Mouse (Mus musculus) liver, embryonic 16.5 days (tissue): ENCODE results near the gene Rasgrp2. TPM values are rescaled to one million over a fixed set of nuclear protein-coding genes. Genes with fewer than 3 reads are reported as not detected.

Experiments
- ATAC-seq: fragments of 200-750 bp; cut with Nextera tagmentation; 2 replicates; pipeline ENCODE4 v1.8.0; 2017; ENCODE audit warnings: low read depth, mild to moderate bottlenecking, moderate number of reproducible peaks, moderate library complexity
- H3K27ac ChIP-seq: fragments of 300-500 bp; sonication (generic); 2 replicates; pipeline ENCODE4 v1.5.1; 2014; ENCODE audit warnings: mild to moderate bottlenecking, low read length
- H3K27me3 ChIP-seq: fragments of 300-500 bp; sonication (generic); 2 replicates; pipeline ENCODE4 v1.6.1; 2014; ENCODE audit warnings: low read depth, low read length, mixed read lengths; ENCODE audit not compliant: control insufficient read depth, insufficient read depth
- H3K36me3 ChIP-seq: fragments of 300-500 bp; sonication (generic); 2 replicates; pipeline ENCODE4 v1.6.1; 2014; ENCODE audit warnings: mild to moderate bottlenecking; ENCODE audit not compliant: control insufficient read depth, insufficient read depth
- H3K4me1 ChIP-seq: fragments of 300-500 bp; sonication (generic); 2 replicates; pipeline ENCODE4 v1.6.1; 2014; ENCODE audit warnings: low read depth, low read length, mixed read lengths; ENCODE audit not compliant: control insufficient read depth
- H3K4me2 ChIP-seq: fragments of 300-500 bp; sonication (generic); 2 replicates; pipeline ENCODE4 v1.6.1; 2014; ENCODE audit warnings: low read depth, low read length, mixed read lengths
- H3K4me3 ChIP-seq: fragments of 300-500 bp; sonication (generic); 2 replicates; pipeline ENCODE4 v1.5.1; 2014; ENCODE audit warnings: low read depth, mild to moderate bottlenecking, low read length
- H3K9ac ChIP-seq: fragments of 300-500 bp; sonication (generic); 2 replicates; pipeline ENCODE4 v1.6.1; 2014; ENCODE audit warnings: low read depth, low read length
- H3K9me3 ChIP-seq: fragments of 300-500 bp; sonication (generic); replicated peaks from 2 replicates; pipeline ENCODE4 v1.6.1; 2016; ENCODE audit warnings: low read length; ENCODE audit not compliant: control insufficient read depth
- WGBS: fragments of 180-500 bp; shearing (Covaris S2); extraction: QIAGEN DNeasy Blood & Tissue Kit; methylation state at CpG from one replicate; pipeline ENCODE4 v1.1.7; 2014; ENCODE audit not compliant: insufficient replicate concordance; 5-methylcytosine and 5-hydroxymethylcytosine counted together
- polyA plus RNA-seq: library from polyadenylated mRNA; unstranded; fragments of >200 nt; fragmentation: Nextera tagmentation; extraction: Ambion mirVana; gene quantifications from 2 replicates; pipeline ENCODE4 v1.2.1, GENCODE M21; 2015

Gene Rasgrp2
- polyA plus RNA-seq, 1 experiment from 2014 or later = 81.7 TPM

DNA sequence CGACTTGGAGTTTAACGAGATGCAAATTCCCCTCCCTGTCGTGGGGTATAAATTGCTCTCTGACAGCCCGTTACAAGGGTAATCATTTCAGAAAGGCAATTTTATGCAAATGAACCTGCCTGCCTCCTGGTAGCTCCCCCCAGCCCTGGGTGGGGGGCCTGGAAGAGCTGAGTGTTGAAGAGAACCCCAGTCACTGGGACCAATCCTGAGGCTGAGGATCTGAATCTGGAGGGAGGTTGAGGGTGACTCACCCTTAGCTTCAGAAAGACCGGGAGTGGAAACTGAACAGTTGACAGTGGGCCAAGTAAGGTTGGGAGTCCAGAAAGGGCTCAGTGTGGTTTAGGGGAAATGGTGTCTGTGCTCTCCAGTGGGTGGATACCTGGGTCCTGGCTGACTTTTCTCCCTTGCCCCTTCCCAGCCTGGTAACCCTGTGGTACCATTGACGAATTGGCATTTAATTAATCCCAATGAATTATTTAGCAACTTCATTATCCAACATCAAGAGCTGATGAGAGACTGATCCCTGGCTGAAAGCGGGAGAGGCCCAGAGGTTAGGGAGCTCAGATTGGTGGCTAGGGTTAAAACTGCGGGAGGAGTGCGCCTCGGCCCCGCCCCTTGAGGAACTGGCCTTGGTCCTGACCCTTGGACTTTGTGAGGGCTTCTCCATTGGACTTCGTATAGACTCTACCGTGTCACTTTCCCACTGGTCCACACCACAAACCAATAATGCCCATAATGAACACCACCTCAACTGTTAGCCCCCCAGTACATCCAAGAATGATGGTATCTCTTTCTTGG is 27.8 kb downstream of the Rasgrp2 start:
- H3K4me1 ChIP-seq = peaks cover 4% of the 10 kb centered on the region
- no peak overlapping the region for H3K27ac ChIP-seq
- no peaks in the 10 kb centered on the region for H3K9me3 ChIP-seq
- H3K4me3 ChIP-seq = no peak overlapping the region
- no peak overlapping the region for H3K4me2 ChIP-seq
- WGBS = 19% methylated on average over 13 of the region's 13 CpGs
- H3K27me3 ChIP-seq = peaks cover 71% of the 10 kb centered on the region
- H3K9ac ChIP-seq = no peak overlapping the region
- no peak for ATAC-seq
- no peaks in the 10 kb centered on the region for H3K36me3 ChIP-seq

DNA sequence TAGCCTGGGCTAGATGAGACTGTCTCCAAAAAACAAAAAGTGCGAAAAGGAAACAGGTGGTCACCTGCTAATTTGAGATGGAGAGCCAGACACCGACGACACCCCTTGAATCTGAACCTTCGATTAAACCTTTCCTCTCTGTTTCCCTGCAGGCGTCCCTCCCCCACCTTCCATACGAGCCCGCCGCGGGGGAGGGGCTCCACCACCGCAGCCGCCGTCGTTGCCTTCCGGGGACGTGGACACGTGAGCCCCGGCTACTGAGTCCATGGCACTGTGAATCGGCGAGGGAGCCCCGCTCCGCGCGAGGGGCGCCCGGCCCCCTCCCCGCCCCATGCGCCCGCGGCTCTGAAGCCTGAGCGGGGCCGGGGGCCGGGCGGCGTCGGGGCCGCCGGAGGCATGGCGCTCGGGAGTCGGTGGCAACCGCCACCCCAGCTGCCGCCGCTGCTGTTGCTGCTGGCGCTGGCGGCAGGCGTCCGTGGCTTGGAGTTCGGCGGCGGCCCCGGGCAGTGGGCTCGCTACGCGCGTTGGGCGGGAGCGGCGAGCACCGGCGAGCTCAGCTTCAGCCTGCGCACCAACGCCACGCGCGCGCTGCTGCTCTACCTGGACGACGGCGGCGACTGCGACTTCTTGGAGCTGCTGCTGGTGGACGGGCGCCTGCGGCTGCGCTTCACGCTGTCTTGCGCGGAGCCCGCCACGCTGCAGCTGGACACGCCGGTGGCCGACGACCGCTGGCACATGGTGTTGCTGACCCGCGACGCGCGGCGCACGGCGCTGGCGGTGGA is 28.7 kb downstream of the Rasgrp2 start:
- Histone ChIP-seq H3K27me3 (peaks cover 69% of the 10 kb centered on the region), H3K9me3 (no peaks in the 10 kb centered on the region), H3K27ac (no peak overlapping the region), H3K4me3 (peak overlapping the region; percentile 17; the same call in 1 of the 2 replicates), H3K4me1 (peaks cover 4% of the 10 kb centered on the region), H3K9ac (no peak overlapping the region), H3K36me3 (no peaks in the 10 kb centered on the region), H3K4me2 (peak overlapping the region; percentile 36)
- ATAC-seq = peak; percentile 24; the same call in 1 of the 2 replicates
- 1% methylated on average over 84 of the region's 94 CpGs for WGBS

- Histone ChIP-seq H3K9me3 (no peaks in the 10 kb centered on the region), H3K4me1 (peaks cover 4% of the 10 kb centered on the region), H3K27ac (no peak overlapping the region), H3K36me3 (no peaks in the 10 kb centered on the region), H3K9ac (no peak overlapping the region), H3K4me3 (peak overlapping the region; percentile 8; the same call in 1 of the 2 replicates), H3K4me2 (peak overlapping the region; percentile 8; the same call in 1 of the 2 replicates), H3K27me3 (peaks cover 66% of the 10 kb centered on the region)
- under 1% methylated on average over 60 of the region's 60 CpGs for WGBS
- no peak for ATAC-seq
These were observed 29.5 kb downstream of the Rasgrp2 start for GRCm38 (mm10) chr19:6428501-6429200.

GRCm38 (mm10) chr19:6443016-6443415 is 43.9 kb downstream of the Rasgrp2 start:
- WGBS = 62% methylated on average over 10 of the region's 10 CpGs
- H3K27ac ChIP-seq = no peak overlapping the region
- no peaks in the 10 kb centered on the region; the same call in 1 of the 2 replicates for H3K4me1 ChIP-seq
- H3K4me3 ChIP-seq = no peak overlapping the region
- no peaks in the 10 kb centered on the region for H3K36me3 ChIP-seq
- no peak for ATAC-seq
- H3K27me3 ChIP-seq = peaks cover 10% of the 10 kb centered on the region
- no peaks in the 10 kb centered on the region for H3K9me3 ChIP-seq
- H3K9ac ChIP-seq = no peak overlapping the region
- no peak overlapping the region for H3K4me2 ChIP-seq

DNA sequence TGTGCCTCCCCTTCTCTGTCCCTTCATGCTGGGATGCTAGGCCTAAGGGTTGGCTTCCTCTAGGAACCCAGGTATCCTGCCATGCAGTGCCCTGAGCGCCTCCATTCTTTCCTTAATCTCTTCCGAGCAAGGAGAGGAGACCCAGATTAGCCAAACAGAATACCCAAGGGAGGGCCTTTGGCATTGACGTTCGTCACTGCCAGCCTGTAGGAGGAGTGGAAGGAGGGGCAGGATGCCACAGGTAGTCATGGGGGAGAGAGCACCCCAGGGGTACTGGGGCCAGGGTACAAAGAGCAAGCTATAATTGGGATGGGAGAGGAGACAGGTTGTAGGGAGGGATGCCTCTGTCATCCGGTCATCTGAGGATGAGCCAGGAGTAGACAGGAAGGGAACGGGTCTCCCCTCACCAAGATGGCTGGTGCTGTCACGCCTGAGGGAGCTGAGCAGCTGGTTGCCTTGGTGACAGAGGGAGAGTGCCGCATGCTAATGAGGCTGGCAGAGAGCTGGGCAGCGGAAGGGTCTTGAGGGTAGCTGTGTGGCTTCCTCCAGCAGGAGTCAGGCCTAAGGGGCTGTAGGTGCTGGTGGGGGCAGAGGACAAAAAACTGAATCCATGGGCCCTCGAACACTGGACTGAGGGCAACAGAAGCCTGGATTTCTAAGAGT is 46.8 kb downstream of the Rasgrp2 start:
- peaks cover 10% of the 10 kb centered on the region for H3K27me3 ChIP-seq
- WGBS = 58% methylated on average over 10 of the region's 10 CpGs
- H3K9ac ChIP-seq = no peak overlapping the region
- no peak for ATAC-seq
- H3K4me2 ChIP-seq = no peak overlapping the region
- no peak overlapping the region for H3K4me3 ChIP-seq
- no peaks in the 10 kb centered on the region for H3K9me3 ChIP-seq
- H3K4me1 ChIP-seq = peaks cover 5% of the 10 kb centered on the region; the same call in 1 of the 2 replicates
- no peaks in the 10 kb centered on the region for H3K36me3 ChIP-seq
- no peak overlapping the region for H3K27ac ChIP-seq

- Histone ChIP-seq H3K4me3 (no peak overlapping the region), H3K9me3 (no peaks in the 10 kb centered on the region), H3K9ac (no peak overlapping the region), H3K27ac (no peak overlapping the region), H3K4me1 (peaks cover 5% of the 10 kb centered on the region; the same call in 1 of the 2 replicates), H3K27me3 (peaks cover 10% of the 10 kb centered on the region), H3K4me2 (no peak overlapping the region), H3K36me3 (no peaks in the 10 kb centered on the region)
- 59% methylated on average over 7 of the region's 7 CpGs for WGBS
- ATAC-seq = no peak
These were observed 47.7 kb downstream of the Rasgrp2 start for GRCm38 (mm10) chr19:6446736-6447437.

- Histone ChIP-seq H3K27me3 (peaks cover 10% of the 10 kb centered on the region), H3K4me3 (peak overlapping the region; percentile 42), H3K4me2 (peak overlapping the region; percentile 61), H3K4me1 (peaks cover 5% of the 10 kb centered on the region; the same call in 1 of the 2 replicates), H3K9me3 (no peaks in the 10 kb centered on the region), H3K9ac (no peak overlapping the region), H3K27ac (no peak overlapping the region), H3K36me3 (no peaks in the 10 kb centered on the region)
- WGBS = 15% methylated on average over 5 of the region's 5 CpGs
- no peak for ATAC-seq
These were observed 49.6 kb downstream of the Rasgrp2 start for GRCm38 (mm10) chr19:6448752-6449151.

DNA sequence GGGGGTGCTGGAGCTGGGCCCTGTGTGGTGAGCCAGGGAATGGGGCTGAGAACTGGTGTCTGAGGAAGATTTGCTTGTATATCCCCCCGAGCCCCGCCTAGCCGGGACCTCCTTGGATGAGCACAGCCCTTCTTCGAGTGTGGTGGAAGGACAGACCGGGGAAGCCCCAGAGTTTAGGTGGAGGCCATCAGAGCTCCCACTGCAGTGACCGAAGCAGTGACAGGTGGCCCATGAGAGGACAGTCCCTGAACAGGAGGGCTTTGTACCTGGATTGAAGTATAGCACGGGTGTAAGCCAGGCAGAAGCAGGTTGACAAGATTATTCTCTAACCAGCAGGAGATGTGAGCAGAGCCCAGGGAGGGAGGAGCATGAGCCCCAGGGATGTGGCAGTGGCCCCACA is 50.7 kb downstream of the Rasgrp2 start:
- 64% methylated on average over 7 of the region's 7 CpGs for WGBS
- Histone ChIP-seq H3K9me3 (no peaks in the 10 kb centered on the region), H3K4me1 (peaks cover 5% of the 10 kb centered on the region; the same call in 1 of the 2 replicates), H3K36me3 (no peaks in the 10 kb centered on the region), H3K9ac (no peak overlapping the region), H3K27ac (no peak overlapping the region), H3K4me3 (no peak overlapping the region), H3K27me3 (peaks cover 7% of the 10 kb centered on the region), H3K4me2 (no peak overlapping the region)
- ATAC-seq = no peak
